Mouse (Mus musculus) kidney, adult 2 months (tissue): ENCODE measurements around the gene Gm49380. TPM values are rescaled to one million over a fixed set of nuclear protein-coding genes. Genes with fewer than 3 reads are reported as not detected.
"Not testable (repeated sequence)": the region's sequence is repeated elsewhere in the genome, so short reads cannot be mapped to it uniquely, and the experiment has no call there.

Experiments used
- DNase-seq: peaks from one replicate; pipeline ENCODE4 v3.0.0; 2021
- H3K27ac ChIP-seq: fragments of 200-500 bp; 2 replicates; pipeline ENCODE4 v1.5.1; 2012; ENCODE audit warnings: low read depth, low read length, control low read depth, inconsistent platforms; ENCODE audit not compliant: insufficient read depth
- H3K27me3 ChIP-seq: fragments of 200-500 bp; replicated peaks from 2 replicates; pipeline ENCODE4 v1.6.1; 2012; ENCODE audit warnings: mild to moderate bottlenecking, moderate library complexity, low read length, inconsistent platforms; ENCODE audit not compliant: control insufficient read depth, insufficient read depth
- H3K36me3 ChIP-seq: fragments of 200-500 bp; 2 replicates; pipeline ENCODE4 v1.6.1; 2012; ENCODE audit warnings: mild to moderate bottlenecking, moderate library complexity, low read length, inconsistent platforms; ENCODE audit not compliant: control insufficient read depth, insufficient read depth
- H3K4me1 ChIP-seq: fragments of 200-500 bp; 2 replicates; pipeline ENCODE4 v1.6.1; 2011; ENCODE audit warnings: low read length; ENCODE audit not compliant: control insufficient read depth, insufficient read depth
- H3K4me3 ChIP-seq: fragments of 200-500 bp; 2 replicates; pipeline ENCODE4 v1.5.1; 2011; ENCODE audit warnings: mild to moderate bottlenecking, low read depth, low read length, control low read depth; ENCODE audit not compliant: insufficient read depth
- CTCF ChIP-seq: fragments of 200-500 bp; conservative IDR thresholded peaks from 2 replicates; pipeline ENCODE4 v1.5.1; 2011; ENCODE audit warnings: low read depth, mild to moderate bottlenecking, control low read depth, low read length, moderate library complexity, mixed read lengths; ENCODE audit not compliant: insufficient read depth, insufficient read length
- POLR2A ChIP-seq: fragments of 200-500 bp; IDR thresholded peaks from one replicate; pipeline ENCODE4 v1.6.1; 2011; ENCODE audit warnings: low read depth, low read length, control low read depth
- WGBS: fragments of 180-500 bp; shearing (Covaris S2); methylation state at CpG from one replicate; pipeline ENCODE4 v1.1.7; 2018; 5-methylcytosine and 5-hydroxymethylcytosine counted together
- polyA plus RNA-seq: library from polyadenylated mRNA; depleted of rRNA; stranded (reverse); fragments of >200 nt; gene quantifications from 2 replicates; pipeline ENCODE4 v1.2.3, GENCODE M21; 2012

Gene Gm49380
- polyA plus RNA-seq, 1 experiment, result not detected

GRCm38 (mm10) chr9:44114453-44114852 lies 1.2 kb upstream of the Gm49380 start:
- 59% methylated on average over 2 of the region's 2 CpGs for WGBS
- peaks cover 4% of the 10 kb centered on the region; the same call in 1 of the 2 replicates for H3K4me1 ChIP-seq
- H3K4me3 ChIP-seq, result no peak overlapping the region
- TF ChIP-seq CTCF (no peak), POLR2A (no peak)
- no peaks in the 10 kb centered on the region for H3K36me3 ChIP-seq
- no peaks in the 10 kb centered on the region for H3K27me3 ChIP-seq
- peak; percentile 71 for DNase-seq
- peak overlapping the region; percentile 20; the same call in 1 of the 2 replicates for H3K27ac ChIP-seq

- H3K4me3 ChIP-seq, H3K27me3 ChIP-seq: not testable (repeated sequence)
- WGBS, result 57% methylated on average over 10 of the region's 12 CpGs
These were observed 1.4 kb downstream of the Gm49380 start for GRCm38 (mm10) chr9:44111909-44112308.

GRCm38 (mm10) chr9:44109360-44110095 lies 3.8 kb downstream of the Gm49380 start:
- DNase-seq, result peak; percentile 76
- Histone ChIP-seq H3K27ac (no peak overlapping the region), H3K4me3 (no peak overlapping the region), H3K27me3 (no peaks in the 10 kb centered on the region), H3K36me3 (no peaks in the 10 kb centered on the region), H3K4me1 (peaks cover 8% of the 10 kb centered on the region; the same call in 1 of the 2 replicates)
- peak; percentile 75 for TF ChIP-seq CTCF
- no peak for TF ChIP-seq POLR2A
- WGBS, result 24% methylated on average over 9 of the region's 9 CpGs

More at GRCm38 (mm10) chr9:44111909-44112308, 1.4 kb downstream of the Gm49380 start:
- not testable (repeated sequence) for H3K4me1 ChIP-seq, H3K36me3 ChIP-seq, H3K27ac ChIP-seq, DNase-seq

- Histone ChIP-seq H3K27ac (no peak overlapping the region), H3K4me3 (no peak overlapping the region), H3K36me3 (no peaks in the 10 kb centered on the region), H3K4me1 (peaks cover 4% of the 10 kb centered on the region; the same call in 1 of the 2 replicates), H3K27me3 (no peaks in the 10 kb centered on the region)
- 73% methylated on average over 31 of the region's 31 CpGs for WGBS
- no peak for DNase-seq
- no peak for TF ChIP-seq CTCF
- no peak for TF ChIP-seq POLR2A
These were observed 4.8 kb downstream of the Gm49380 start for GRCm38 (mm10) chr9:44108269-44109055.

- no peak for DNase-seq
- peak overlapping the region; percentile 21; the same call in 1 of the 2 replicates for H3K27ac ChIP-seq
- H3K4me1 ChIP-seq, result peaks cover 4% of the 10 kb centered on the region; the same call in 1 of the 2 replicates
- no peaks in the 10 kb centered on the region for H3K27me3 ChIP-seq
- WGBS, result 34% methylated on average over 25 of the region's 25 CpGs
- no peaks in the 10 kb centered on the region for H3K36me3 ChIP-seq
- TF ChIP-seq CTCF (peak; percentile 32; the same call in 1 of the 2 replicates), POLR2A (no peak)
- H3K4me3 ChIP-seq, result peak overlapping the region; percentile 9; the same call in 1 of the 2 replicates
These were observed 5.6 kb downstream of the Gm49380 start for GRCm38 (mm10) chr9:44107557-44108179.

- Histone ChIP-seq H3K36me3 (no peaks in the 10 kb centered on the region), H3K4me3 (peak within 1 kb of the TSS; percentile 9; the same call in 1 of the 2 replicates), H3K27me3 (no peaks in the 10 kb centered on the region), H3K27ac (peak within 1 kb of the TSS; percentile 21; the same call in 1 of the 2 replicates), H3K4me1 (peaks cover 4% of the 10 kb centered on the region; the same call in 1 of the 2 replicates)
- TF ChIP-seq POLR2A, result no peak
- TF ChIP-seq CTCF, result no peak
- 31% methylated on average over 8 of the region's 8 CpGs for whole genome bisulfite sequencing
- peak; percentile 92 for DNase-seq
These were observed 6.2 kb downstream of the Gm49380 start, which contains the start of gene C1qtnf5 for GRCm38 (mm10) chr9:44107110-44107509. Gene C1qtnf5 (plus strand): TSS chr9:44107245.

GRCm38 (mm10) chr9:44106596-44106995 lies 6.7 kb downstream of the Gm49380 start:
- H3K27ac ChIP-seq, result no peak overlapping the region
- no peak for TF ChIP-seq CTCF
- TF ChIP-seq POLR2A, result no peak
- peaks cover 4% of the 10 kb centered on the region; the same call in 1 of the 2 replicates for H3K4me1 ChIP-seq
- H3K36me3 ChIP-seq, result no peaks in the 10 kb centered on the region
- H3K27me3 ChIP-seq, result no peaks in the 10 kb centered on the region
- no peak overlapping the region for H3K4me3 ChIP-seq
- 74% methylated on average over 4 of the region's 4 CpGs for WGBS
- DNase-seq, result no peak
